Mouse (Mus musculus) left cerebral cortex, adult 2 months (tissue): ENCODE data around the gene Nup153. TPM values are rescaled to one million over a fixed set of nuclear protein-coding genes. Genes with fewer than 3 reads are reported as not detected.

ENCODE experiments used
- DNase-seq, 2 experiments: peaks; one replicate each; pipeline ENCODE4 v3.0.0; 2021 to 2022; ENCODE audit warnings: low spot score in 2 of 2, mixed read lengths in 1 of 2; ENCODE audit errors: extremely low spot score in 1 of 2
- H3K27ac ChIP-seq: fragments of 200-600 bp; 2 replicates; pipeline ENCODE4 v1.8.1; 2022
- H3K4me3 ChIP-seq: fragments of 200-600 bp; 2 replicates; pipeline ENCODE4 v1.8.1; 2022
- CTCF ChIP-seq: fragments of 200-600 bp; IDR thresholded peaks from 2 replicates; pipeline ENCODE4 v1.8.1; 2022; ENCODE audit warnings: antibody characterized with exemption, mild to moderate bottlenecking, moderate library complexity
- intact Hi-C: fragments of 180-260 bp; cut with DNase I; formaldehyde crosslinking; loops from one replicate; pipeline ENCODE4 v1.15.1; 2025
- long read RNA-seq, 2 experiments: library from polyadenylated mRNA; stranded (forward); transcript quantifications; one replicate each; pipeline ENCODE4 v2.0.0; 2021; ENCODE audit warnings: borderline mapping rate in 2 of 2
- total RNA-seq, 2 experiments: library from RNA; stranded (reverse); gene quantifications; 2 replicates each; pipeline ENCODE4 v1.2.3; 2021

The Nup153 gene
- total RNA-seq, result 10 to 100 TPM; 56.2 to 57.9 TPM
- long read RNA-seq, experiment 1, full-length matches to known transcripts, result 9 of 16 reads
- long read RNA-seq, experiment 1, partial matches to known transcripts, result 4 of 16 reads
- long read RNA-seq, experiment 1, other reads (novel, unspliced or antisense), result 3 of 16 reads
- long read RNA-seq, experiment 2, full-length matches to known transcripts, result 7 of 16 reads
- long read RNA-seq, experiment 2, partial matches to known transcripts, result 6 of 16 reads
- long read RNA-seq, experiment 2, other reads (novel, unspliced or antisense), result 3 of 16 reads

DNA sequence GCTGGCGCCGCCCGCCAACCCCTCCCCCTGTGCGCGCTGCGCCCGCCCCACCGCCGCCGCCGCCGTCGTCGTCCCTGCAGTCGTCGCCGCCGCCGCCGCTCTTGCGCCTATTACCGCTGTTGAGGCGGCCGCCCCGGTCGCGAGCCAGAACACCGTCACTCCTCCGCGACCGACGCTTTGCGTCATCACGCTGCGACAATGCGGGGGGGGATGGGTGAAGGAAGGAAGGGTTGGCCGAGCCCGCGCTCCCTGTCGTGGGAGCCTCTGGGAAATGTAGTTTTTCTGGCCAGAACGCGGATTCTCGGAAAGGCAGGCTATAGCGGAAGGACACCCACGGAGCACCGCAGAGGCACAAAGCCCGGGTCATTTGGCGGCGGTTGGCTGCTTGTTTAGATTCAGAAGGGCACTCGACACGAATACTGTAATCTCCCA, at the start of gene Nup153:
Nup153 (minus strand) TSS at position 104 of the 432 bp plus-strand sequence.
- DNase-seq, result peak; percentile 100
- intact Hi-C loops, result loop anchor here (5.0 kb wide), 3 partner anchors 69 to 289 kb away; partner anchors contain the start of gene Kif13a
- H3K27ac ChIP-seq, result peak within 1 kb of the TSS; percentile 90
- H3K4me3 ChIP-seq, result peak within 1 kb of the TSS; percentile 68
- no peak for TF ChIP-seq CTCF

GRCm38 (mm10) chr13:46777461-46777860, 49.7 kb upstream of the Nup153 start:
- H3K27ac ChIP-seq, result no peak overlapping the region
- no peak overlapping the region for H3K4me3 ChIP-seq
- DNase-seq, result no peak
- intact Hi-C loops, result no loop called here
- no peak for TF ChIP-seq CTCF

GRCm38 (mm10) chr13:46776636-46777305, 49.0 kb upstream of the Nup153 start:
- no peak for TF ChIP-seq CTCF
- Histone ChIP-seq H3K27ac (no peak overlapping the region), H3K4me3 (no peak overlapping the region)
- intact Hi-C loops, result no loop called here
- DNase-seq, result no peak

GRCm38 (mm10) chr13:46774998-46775397, 47.3 kb upstream of the Nup153 start:
- no peak overlapping the region for H3K27ac ChIP-seq
- no peak overlapping the region for H3K4me3 ChIP-seq
- no peak for DNase-seq
- TF ChIP-seq CTCF, result no peak
- intact Hi-C loops, result no loop called here

GRCm38 (mm10) chr13:46772581-46772980, 44.8 kb upstream of the Nup153 start:
- no peak for TF ChIP-seq CTCF
- H3K4me3 ChIP-seq, result no peak overlapping the region
- DNase-seq, result no peak
- intact Hi-C loops, result no loop called here
- no peak overlapping the region for H3K27ac ChIP-seq

DNA sequence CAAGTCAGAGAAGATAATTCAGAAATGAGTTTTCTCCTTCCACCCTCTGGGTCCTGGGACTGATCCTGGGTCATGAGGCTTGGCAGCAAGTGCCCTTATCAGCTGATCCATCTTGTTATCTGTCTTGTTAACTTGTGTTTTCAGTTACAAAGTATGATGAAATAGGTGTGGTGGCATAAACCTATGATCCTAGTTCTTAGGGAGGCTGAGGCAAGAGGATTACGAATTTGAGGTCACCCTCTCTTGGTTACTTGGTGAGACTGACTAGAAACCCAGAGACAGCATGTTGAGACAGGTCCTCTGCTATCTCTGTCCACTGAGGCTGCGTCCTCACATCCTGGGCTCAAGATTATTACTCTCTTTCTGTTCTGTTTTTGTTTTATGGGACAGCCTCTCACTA, 37.6 kb upstream of the Nup153 start:
- intact Hi-C loops, result no loop called here

GRCm38 (mm10) chr13:46763210-46763609, 35.5 kb upstream of the Nup153 start:
- no peak for TF ChIP-seq CTCF
- DNase-seq, result no peak
- Histone ChIP-seq H3K27ac (no peak overlapping the region), H3K4me3 (no peak overlapping the region)
- intact Hi-C loops, result no loop called here

More for the DNA sequence above, 37.6 kb upstream of the Nup153 start:
- H3K27ac ChIP-seq, result no peak overlapping the region
- DNase-seq, result no peak
- no peak overlapping the region for H3K4me3 ChIP-seq
- TF ChIP-seq CTCF, result no peak

DNA sequence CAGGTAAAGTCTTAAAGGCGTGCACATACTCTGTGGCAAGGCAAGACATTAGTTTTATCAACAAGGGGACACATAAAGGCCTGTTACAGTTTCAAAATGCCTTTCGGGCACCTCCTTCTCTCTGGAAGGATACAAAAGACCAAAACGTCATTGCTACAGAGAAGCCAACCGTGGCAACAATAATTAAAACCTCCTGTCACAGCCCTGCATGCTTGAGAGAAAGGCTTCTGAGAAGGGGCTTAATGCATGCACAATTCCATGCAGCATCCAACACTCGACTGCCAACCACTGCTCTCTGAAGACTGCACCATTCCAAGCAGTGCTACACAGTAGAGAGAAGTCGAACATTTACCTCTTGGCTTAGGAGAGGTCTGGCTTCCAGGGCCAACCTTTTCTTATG, 33.2 kb upstream of the Nup153 start:
- no peak for DNase-seq
- H3K27ac ChIP-seq, result no peak overlapping the region
- no peak for TF ChIP-seq CTCF
- intact Hi-C loops, result no loop called here
- H3K4me3 ChIP-seq, result no peak overlapping the region

DNA sequence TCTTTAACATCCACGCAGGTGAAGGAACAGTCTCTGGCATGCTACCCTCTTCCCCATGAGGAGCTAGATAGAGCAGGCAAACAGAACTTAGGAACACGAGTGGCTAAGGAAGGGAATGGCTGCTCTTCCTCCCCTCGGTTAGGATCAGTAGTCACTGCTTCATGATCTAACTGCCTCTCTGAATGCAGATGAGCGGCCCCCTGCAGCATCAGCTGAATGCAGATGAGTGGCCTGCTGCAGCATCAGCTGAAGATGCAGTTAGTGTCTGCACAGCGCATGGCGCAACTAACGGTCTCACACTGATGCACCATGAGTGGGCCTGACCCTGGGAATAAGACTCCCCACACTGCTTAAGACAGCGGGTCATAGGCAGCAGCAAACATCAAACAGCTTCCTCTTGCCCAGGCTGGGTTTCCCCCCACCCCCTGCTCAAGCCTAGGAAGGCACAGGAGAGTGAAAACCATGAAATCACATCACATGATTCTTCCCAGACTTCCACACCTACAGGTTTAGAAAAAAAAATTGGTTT, 31.6 kb upstream of the Nup153 start:
- no peak for TF ChIP-seq CTCF
- no peak overlapping the region for H3K27ac ChIP-seq
- no peak for DNase-seq
- intact Hi-C loops, result no loop called here
- H3K4me3 ChIP-seq, result no peak overlapping the region

GRCm38 (mm10) chr13:46758627-46759026, 30.9 kb upstream of the Nup153 start:
- H3K4me3 ChIP-seq, result no peak overlapping the region
- intact Hi-C loops, result no loop called here
- H3K27ac ChIP-seq, result no peak overlapping the region
- no peak for TF ChIP-seq CTCF
- DNase-seq, result no peak

- Histone ChIP-seq H3K4me3 (no peak overlapping the region), H3K27ac (no peak overlapping the region)
- DNase-seq, result no peak
- no peak for TF ChIP-seq CTCF
- intact Hi-C loops, result no loop called here
Observed at GRCm38 (mm10) chr13:46757946-46758345, 30.2 kb upstream of the Nup153 start.

DNA sequence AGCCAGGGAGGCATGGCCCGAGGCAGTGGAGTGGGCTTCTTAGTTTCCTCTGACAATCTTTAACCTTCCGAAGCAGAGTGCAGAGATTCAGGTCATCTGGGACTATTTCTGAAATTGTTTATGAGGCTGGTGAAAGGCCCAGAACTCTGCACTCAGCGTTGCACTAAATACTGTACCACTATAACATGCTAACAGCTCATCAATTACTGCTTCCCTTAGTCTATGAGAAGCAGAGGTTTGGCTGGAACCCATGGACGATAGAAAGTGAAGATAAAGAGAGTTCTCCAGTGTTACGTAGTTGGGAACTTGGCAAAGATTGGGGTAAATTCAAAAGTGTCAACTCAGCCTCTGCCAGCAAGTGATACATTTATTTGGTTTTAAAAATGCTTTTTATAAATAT, 25.6 kb upstream of the Nup153 start:
- no peak for DNase-seq
- no peak overlapping the region for H3K4me3 ChIP-seq
- H3K27ac ChIP-seq, result no peak overlapping the region
- intact Hi-C loops, result no loop called here
- no peak for TF ChIP-seq CTCF
